Mouse (Mus musculus) heart, adult 2 months (tissue): ENCODE data around the gene Mpst.

Source experiments
- CTCF ChIP-seq: fragments of 200-600 bp; IDR thresholded peaks from 2 replicates; pipeline ENCODE4 v1.8.1; 2022; ENCODE audit warnings: antibody characterized with exemption, mild to moderate bottlenecking, moderate library complexity
- POLR2A ChIP-seq: fragments of 200-500 bp; IDR thresholded peaks from 2 replicates; pipeline ENCODE4 v1.6.1; 2011; ENCODE audit warnings: mild to moderate bottlenecking, low read depth, low read length, control low read depth; ENCODE audit not compliant: insufficient read depth

DNA sequence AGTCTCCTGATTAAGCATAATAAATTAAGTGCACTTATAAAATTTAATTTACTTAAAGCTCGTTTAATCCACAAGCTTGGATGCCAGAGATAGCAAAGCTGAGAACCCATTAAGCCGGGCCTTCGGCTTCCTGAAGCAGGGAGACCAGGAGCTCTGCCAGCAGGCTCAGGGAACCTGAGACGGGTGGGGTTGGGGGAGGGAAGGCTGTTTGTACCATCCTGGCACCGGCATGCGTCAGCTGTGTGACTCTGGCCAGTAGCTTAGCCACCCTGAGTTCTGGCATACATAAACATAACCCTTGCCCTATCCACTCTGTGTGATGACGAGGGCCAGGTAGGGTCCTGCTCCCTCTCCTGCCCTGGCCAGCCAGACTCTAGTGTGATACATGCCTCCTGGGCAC is 49.8 kb downstream of the Mpst start:
- no peak for TF ChIP-seq CTCF
- no peak for TF ChIP-seq POLR2A
